Mouse (Mus musculus): Measurements from ENCODE around the gene Nova2.

DNA sequence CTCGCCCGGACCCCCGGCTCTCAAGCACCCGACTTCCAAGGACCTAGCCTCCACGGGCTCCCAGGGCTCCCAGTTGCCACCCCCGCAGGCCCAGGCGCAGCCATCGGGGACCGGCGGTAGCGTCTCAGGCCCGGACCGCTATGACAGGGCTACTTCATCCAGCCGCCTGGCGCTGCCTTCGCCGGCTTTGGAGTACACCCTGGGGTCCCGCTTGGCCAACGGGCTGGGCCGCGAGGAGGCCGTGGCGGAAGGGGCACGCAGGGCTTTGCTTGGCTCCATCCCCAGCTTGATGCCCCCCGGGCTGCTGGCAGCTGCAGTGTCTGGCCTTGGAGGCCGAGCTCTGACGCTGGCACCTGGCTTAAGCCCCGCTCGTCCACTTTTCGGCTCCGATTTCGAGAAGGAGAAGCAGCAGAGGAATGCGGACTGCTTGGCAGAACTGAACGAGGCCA, 79.0 kb downstream of the Nova2 start:
- TF ChIP-seq CTCF (IDR thresholded peaks at IDR 0.05; ENCODE audit: low read depth) (no peak), EP300 (optimal IDR thresholded peaks at IDR 0.05) (no peak)
